Mouse (Mus musculus) CD4-positive, CD25-positive, alpha-beta regulatory T cell, adult 2 months (primary cell): ENCODE measurements around the gene Vmn1r188.
"Not testable (repeated sequence)": the region's sequence is repeated elsewhere in the genome, so short reads cannot be mapped to it uniquely, and the experiment has no call there.

Experiments
- DNase-seq: peaks from one replicate; pipeline ENCODE4 v3.0.0-alpha.2; 2012; ENCODE audit warnings: low read depth, low spot score

Vmn1r188 gene

GRCm38 (mm10) chr13:22049737-22050440 is 34.4 kb upstream of the Vmn1r188 start:
- peak; percentile 75 for DNase-seq

DNA sequence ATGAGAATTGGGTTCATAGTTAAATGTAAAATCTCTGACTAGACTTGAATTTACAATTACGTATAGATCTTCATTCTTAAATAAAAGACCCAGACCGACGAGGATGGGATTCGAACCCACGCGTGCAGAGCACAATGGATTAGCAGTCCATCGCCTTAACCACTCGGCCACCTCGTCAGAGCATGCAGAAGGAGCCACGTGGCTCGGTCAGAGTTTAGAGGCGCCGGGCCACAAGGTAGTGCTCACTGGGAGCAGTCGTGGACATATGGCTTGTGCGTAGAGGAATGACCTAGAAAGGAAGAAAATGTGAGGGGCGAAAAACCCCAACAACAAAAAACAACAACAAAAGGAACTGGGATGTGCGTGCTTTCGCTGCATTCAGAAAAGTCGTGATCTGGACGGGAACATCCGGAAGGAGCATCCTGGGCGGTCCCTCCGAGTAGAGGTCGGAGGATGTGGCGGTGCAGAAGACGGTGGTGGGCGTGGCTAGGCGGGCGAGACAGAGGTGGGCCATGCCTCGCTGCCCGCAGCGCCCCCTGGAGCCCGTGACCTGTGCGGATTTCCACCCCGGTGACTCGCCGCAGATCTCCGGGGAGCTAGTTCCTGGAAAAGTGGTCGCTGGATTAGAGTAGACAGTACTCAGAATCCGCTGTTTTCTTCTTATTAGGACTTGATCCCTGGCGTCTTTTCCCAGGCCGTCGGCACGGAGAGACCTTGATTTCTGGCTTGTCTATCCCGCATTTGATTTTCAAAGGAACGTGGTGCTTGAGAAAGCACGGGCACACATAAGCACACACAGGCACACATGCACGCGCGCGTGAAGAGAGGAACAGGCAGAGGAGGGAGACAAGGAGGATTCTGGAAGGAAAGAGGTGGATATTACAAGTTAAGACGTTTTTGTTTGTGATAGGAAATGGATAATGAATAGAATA is 33.4 kb upstream of the Vmn1r188 start:
- DNase-seq = peak; percentile 94

DNA sequence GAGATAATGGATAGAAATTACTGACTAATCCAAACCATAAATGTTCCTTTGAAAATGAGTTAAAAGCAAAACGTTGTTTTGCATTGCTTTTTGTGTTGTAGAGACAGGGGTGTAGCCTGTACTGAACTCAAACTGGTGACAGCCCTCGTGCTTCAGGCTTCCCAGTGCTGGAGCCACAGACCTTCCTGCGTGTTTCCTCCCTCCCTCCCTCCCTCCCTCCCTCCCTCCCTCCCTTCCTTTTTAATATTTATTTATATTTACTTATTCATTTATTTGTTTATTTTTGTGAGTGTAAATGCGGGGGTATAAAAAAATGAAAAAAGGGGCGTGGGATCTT is 32.7 kb upstream of the Vmn1r188 start:
- no peak for DNase-seq

DNA sequence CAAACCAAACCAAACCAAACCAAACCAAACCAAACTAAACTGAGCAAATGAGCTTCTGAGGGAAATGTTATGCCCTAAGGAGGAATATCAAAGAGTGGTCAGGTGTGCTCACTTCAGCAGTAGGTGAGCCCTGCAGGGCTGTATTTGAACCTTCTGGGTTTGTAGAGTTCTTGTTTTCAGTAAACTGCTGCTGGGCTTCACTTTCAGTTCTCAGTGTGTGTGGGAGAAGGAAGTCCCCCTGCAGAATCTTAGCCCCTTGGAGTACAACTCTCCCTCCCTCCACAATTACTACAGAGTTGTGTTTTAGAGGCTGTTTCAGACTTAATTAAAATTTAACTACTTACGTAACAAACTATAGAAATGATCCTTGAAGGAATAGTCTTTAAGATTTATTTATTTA is 30.5 kb upstream of the Vmn1r188 start:
- DNase-seq = no peak

GRCm38 (mm10) chr13:22061422-22061821 is 22.8 kb upstream of the Vmn1r188 start:
- no peak for DNase-seq

DNA sequence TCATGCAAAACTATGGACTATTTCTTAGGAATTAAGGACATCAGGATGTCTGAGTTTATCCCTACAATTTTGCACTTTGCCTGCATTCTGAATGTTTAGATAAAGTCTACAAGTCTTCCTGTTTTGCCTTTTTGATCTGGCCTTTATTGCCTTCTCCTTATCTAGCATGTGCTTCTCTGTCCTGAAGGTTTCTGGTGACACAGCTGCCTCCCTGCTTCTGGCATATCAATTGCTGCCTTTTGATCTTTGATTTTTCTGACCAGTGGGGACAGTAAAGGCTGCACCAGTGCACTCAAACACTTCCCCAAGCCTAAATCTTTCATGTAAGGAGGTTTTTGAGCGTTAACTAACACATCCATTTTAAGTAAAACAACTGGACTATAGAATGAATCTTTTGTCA is 20.8 kb upstream of the Vmn1r188 start:
- no peak for DNase-seq

- not testable (repeated sequence) for DNase-seq
These were observed 21.5 kb downstream of the Vmn1r188 start, which contains the start of gene Vmn1r189 for GRCm38 (mm10) chr13:22105724-22106123. Vmn1r189 (minus strand) TSS chr13:22105824.

DNA sequence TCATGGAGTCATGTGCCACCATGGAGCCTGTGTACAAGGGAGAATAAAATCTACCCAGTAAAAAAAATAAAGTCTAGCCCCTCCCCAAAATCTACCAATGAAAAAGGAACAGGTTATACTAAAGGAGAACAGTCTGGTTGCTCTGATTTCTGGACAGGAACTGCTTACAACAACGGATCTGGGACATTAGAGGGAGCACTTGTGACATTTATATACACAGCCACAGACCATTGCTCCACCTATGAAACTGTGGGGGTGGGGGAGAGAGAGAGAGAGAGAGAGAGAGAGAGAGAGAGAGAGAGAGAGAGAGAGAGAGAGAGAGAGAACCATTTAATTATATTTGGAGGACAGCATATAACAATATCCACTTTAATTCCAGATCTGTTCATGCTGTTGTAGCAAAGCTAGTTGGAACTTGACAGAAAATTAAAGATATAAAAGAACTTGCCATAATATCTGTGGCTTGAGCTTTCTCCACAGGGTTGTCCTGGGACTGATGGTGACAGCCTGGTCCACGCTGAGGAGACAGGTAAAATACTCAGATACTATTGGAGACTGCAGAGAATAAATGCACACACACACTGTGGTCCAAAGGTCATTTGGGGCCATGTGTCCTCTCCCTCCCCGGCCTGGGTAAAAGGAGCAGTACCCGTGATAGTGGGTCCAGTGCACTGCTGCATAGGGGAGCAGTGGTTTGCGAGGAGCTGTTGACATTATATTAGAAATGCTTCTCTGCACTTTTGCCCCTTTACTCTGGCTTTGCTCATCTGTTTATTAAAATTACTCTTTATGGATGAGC is 52.5 kb downstream of the Vmn1r188 start:
- not testable (repeated sequence) for DNase-seq
